Mouse (Mus musculus): Measurements from ENCODE around the gene Mrpl20.

DNA sequence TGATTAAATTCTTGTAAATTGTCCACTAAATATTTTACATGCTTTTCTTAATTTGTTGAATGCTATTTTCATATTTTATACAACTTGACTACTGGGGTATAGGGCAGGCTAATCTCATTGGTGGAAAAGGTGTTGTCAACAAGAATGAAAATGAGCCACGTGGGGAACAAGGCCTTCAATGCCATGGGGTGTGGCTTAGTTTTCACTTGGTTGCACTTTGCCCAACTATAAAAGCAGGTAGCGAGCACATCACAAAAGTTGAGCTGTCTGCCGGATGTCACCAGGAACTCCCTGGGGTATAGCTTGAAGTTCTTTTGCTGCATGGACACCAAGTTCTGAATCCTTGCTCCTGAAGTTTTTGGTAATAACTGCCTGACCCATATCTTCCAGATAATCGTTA, 14.9 kb downstream of the Mrpl20 start:
- no peak for TF ChIP-seq CTCF (IDR thresholded peaks at IDR 0.05; ENCODE audit: insufficient read depth, low read length)
- no peak for TF ChIP-seq POLR2A (IDR thresholded peaks at IDR 0.05; ENCODE audit: borderline replicate concordance, extremely low read depth, low read depth, low read length)
